Mouse (Mus musculus): ENCODE measurements at regions not wholly inside any gene's neighbourhood (a gene's known extent, or its start where the extent isn't known, plus 50 kb on each side); places are given as distances from the start of the nearest gene placed in this dataset.
"Not testable (repeated sequence)": the region's sequence is repeated elsewhere in the genome, so short reads cannot be mapped to it uniquely, and the experiment has no call there.

DNA sequence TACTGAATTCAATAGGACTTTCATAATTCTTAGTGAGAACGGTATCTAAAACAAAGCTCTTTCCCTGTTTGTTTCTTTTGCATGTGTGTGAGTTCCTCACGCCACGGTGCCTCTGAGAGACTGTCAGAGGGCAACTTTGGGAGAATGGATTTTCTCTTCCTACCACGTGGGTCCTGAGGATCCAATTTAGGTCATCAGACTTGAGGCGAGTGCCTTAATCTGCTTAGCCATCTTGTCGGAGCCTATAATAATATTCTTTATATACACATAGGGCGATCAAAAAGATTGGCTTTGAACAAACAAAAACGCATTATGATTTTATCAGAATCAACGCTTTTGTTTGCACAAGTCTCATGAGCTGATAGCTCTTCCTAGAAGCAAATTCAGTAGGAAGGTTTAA, 119.6 kb downstream of the Enc1 start:
- DNase-seq (ENCODE audit: extremely low read depth, low read depth) = no peak

DNA sequence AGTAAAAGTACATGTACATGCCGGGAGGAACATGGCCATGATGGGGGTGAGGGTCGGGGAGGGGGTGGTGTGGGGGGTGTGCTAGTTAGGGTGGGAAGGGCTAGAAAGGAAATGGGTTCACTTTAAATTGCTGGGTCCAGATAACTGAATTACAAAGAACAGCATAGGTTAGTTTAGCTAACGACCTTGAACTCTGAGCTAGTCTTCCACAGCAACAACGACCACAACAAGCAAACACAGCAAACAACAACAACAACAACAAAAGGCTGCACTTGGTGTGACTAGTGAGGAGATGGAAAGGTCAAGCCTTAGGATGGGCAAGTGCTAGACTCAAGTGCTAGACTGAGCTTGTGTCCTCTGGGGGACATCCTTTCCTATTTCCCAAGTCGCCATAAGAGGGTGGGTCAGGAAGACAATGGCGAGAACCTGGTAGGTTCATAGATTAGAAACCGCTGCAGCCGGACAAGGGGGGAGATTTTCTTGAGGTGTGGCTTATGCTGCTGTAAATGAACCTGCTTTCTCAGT, 117.9 kb downstream of the Enc1 start:
- DNase-seq (ENCODE audit: extremely low read depth, low read depth) = no peak

DNA sequence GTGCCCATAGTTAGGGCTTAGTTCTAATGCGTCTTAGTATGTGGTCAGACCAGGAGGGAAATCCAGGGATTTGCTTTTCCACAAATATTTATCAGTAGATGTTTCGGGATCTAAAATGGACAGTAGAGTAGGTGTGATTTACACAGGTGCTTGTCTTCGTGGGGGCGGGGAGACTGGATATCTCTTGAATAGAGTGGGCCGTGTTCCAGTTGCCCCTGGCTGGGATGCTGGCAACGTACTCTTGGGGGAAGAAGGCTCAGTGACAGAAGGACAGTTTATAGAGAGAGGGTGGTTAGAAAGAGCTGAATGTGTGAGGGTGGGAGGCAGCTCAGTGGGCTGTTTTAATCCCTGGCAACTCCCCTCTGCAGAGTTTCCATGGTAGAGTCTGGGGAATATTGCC, 117.4 kb downstream of the Enc1 start:
- no peak for DNase-seq (ENCODE audit: extremely low read depth, low read depth)

DNA sequence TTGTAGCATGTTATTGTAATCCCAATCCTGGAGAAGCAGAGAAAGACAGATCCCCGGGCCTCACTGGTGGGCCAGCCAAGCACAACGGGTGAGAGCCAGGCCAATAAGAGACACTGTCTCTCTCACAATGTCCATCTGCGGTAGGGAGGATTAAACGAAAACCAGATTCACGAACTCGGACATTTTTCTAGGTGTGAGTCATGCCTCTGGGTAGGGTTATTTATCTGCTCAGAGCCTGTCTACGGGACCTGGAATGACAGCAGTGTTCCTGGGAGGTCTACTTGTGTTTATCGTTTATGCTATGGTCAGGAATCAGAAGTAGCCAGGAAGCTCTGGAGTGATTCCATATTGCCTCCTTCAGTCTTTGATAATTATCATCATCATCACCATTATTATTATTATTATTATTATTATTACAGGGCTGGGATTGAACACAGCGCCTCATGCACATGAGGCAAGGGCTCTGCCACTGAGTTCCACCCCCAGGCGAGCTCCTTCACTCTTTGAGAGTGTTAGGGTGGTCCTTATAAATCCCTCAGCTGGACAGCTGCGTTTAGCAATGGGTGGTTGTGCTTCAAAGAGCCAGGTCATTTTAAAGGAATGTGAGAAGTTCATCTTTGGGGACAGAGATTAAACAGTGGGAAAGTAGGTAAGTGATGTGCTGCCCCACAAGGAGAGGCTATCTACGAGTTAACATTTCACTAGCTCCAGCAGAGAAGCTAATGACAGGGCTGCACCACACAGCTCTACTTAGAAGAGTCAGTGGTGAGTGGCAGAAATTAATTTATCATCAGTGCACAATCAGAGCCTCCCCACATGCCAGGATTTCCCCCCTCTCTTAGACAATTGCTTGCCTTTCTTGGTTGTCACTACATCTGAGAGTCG, 116.3 kb downstream of the Enc1 start:
- DNase-seq (ENCODE audit: extremely low read depth, low read depth) = no peak

DNA sequence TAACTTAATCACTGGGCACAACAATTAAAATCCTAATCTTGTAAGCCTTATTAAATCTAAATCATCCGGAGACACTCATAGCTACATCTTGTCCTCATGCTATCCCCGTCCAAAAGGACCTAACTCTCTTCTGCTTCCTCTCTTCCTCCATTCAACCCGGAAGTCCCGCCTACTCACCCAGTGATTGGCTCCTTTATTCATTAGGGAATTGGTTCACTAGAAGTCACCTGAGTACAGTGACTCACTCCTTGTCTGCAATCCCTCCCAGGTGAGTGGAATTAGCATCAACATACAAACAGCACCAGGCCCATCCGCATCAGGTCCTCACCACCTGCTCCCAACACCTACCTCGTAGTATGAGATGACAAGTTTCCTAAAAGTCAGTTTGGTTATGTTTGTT, 114.5 kb downstream of the Enc1 start:
- DNase-seq (ENCODE audit: extremely low read depth, low read depth) = not testable (repeated sequence)

DNA sequence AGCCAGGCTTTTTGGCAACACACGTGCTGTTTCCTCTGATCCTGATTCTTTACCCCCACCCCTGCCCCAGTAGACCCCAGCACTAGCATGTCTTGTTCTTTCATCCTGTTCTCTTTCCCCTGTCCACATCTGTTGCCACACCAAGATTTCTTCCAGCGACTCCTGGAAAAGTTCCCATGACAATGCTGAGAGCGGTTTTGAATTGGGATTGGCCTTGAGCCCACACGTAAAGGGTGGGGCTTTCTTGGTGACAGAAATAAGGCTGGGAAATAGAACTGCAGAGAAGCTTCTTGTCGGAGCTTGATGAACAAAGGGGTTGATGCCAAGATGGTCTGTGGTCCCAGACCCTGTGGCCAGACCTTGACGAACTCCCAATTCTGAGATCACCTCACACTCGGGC, 106.8 kb downstream of the Enc1 start:
- no peak for DNase-seq (ENCODE audit: extremely low read depth, low read depth)

DNA sequence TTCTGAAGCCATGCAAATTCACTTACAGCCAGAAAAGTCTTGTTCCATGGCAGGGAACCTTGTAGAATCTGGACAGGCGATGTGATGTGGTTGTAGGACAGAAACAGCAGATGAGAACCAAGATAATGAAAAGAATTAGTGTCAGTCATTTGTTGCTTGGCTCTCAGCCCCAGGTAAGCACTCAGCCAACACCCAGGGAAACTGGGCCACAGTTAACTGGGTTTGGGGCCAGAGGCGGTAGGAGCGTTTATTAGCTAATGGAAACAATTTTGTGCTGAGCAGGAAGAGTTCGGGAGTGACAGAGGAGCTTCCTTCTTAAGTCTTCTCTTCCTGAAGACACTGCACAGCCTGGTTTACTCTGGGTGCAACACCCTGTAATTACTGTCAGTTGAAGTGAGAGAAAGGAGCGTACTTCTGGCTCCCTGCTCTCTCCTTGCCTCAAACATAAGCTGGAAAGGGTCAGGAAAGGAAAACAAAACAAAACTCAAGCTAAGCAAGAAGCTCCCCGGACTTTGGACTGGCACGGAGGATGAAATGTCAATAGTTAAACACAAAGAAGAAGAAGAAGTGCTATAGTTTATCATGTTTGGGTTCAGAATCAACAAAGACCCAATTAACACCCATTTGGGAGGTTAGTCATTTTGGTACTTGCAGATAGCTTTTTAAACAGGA, 100.4 kb downstream of the Enc1 start:
- no peak for DNase-seq (ENCODE audit: extremely low read depth, low read depth)

DNA sequence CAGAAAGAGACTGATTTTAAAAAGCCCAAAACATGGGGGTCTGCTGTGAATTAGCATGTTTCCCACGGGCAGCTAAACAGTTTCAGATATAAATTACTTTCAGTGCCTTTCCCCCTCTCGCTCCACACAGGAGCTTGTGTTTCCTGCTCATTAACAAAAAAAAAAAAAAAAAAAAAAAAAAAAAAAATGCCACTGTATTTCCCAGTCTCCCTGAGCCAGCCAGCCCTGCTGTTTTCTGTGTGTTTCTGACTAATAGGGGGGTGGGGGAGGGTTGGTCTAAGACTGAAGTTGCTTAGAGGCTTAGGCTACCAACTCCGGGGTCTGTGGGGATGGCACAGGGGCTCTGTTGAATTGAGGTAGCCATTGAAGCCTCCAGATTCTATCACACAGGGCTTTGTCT, 97.0 kb downstream of the Enc1 start:
- DNase-seq (ENCODE audit: extremely low read depth, low read depth) = no peak

DNA sequence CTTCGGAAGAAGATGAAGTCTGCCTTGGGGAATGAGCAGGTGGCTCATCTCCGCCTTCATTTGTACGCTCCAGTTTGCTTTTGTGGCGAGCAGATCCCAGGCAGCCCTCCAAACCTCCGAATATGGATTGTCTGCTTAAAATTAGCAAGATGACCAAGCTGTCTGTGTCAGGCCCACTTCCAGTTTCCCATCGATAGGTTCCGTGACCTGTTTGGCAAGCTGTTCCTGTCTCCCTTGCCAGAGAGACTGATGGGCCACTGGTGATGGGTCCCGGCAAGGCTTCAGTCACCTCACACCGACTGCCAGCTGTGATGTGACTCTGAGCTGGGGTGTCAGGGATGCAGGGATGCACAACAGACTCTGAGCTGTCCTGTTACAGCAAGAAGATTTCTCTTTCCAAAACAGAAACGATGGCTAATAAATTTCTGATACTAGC, 96.4 kb downstream of the Enc1 start:
- DNase-seq (ENCODE audit: extremely low read depth, low read depth) = no peak

DNA sequence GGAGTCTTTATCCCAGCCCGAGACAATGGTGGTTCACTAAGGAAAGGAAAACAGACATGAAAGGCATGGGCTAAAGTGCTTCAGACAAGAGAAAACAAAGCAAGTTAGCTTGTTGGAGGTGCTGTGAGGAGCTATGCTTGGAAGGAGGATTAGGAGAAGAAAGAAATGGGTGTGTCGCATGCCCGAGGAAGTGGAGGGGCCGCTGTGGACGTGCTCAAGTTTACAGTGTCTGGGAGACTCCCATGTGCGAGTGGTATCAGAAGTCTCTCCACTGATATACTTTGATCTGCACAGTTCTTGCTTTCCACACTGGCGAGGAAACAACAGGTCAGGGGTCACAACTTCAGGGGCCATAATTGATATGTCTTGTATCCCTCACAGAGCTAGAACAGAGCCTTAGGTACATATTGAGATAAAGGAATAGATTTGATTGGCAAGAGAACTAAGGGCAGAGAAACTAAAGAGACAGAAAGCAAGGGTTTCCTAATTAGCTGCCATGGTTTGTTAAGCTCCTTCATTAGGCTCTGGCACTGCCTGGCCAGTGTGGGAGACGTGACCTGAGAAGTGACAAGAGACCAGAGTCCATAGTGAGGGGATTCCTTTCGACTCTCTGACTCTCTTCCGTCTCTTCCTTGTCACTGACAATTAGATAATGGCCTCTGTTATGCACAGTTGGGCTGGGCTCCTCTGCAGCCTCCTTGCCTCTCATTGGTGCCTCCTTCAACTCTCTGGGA, 93.1 kb downstream of the Enc1 start:
- no peak for DNase-seq (ENCODE audit: extremely low read depth, low read depth)

DNA sequence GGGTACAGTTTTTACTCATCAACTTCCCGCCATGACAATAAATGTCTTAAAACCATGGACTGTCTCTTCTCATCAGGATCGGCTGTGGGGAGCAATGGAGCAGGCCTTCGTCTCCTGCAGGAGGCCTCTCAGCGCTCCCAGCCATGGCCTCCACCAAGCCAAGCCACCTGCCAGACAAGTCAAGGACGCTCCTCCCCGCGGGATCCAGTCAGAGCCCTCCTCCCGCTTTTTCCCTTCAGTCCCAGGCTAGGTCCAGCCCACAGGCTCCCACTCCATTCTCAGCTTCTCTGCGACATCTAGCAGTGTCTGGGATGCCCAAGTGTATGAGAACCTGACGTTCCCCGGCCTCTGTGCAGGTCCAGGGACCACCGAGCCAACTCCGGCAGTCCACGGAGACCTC, 90.2 kb downstream of the Enc1 start:
- no peak for DNase-seq (ENCODE audit: extremely low read depth, low read depth)

DNA sequence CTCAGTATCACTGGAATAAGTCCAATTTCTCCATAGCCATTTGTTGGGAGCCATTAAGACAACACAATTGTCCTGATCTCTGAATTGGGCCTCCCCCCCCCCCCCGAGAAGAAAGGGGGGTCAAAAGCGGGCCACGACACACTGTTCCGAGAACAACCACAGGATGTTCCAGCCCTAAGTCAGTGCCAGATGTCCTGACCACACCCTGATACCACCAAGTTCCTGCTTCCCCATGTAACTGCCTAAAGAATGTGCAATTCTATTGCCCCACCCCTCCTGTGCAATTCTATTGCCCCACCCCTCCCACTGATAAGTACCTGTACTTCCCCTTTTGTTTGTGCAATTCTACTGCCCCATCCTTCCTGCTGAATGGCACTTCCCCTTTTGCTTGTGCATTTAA, 80.4 kb downstream of the Enc1 start:
- DNase-seq (ENCODE audit: extremely low read depth, low read depth) = not testable (repeated sequence)

DNA sequence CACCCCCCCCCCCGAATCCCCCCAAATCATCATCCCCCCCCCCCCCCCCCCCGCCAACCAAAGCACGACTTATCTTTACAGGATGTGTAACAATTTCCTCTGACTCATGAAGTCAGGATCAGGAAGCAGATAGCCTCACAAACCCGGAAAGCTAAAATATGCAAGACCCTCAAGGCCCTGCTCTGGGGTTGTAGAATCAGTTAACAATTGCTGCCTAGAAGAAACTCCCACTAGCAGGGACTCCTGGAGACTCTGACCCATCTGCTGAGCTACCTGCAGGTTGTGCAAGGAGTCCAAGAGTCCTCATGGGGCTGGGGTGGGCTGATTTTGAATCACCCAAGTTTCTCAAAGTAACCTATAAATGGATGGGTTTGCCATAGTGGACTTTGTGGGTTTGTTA, 79.9 kb downstream of the Enc1 start:
- no peak for DNase-seq (ENCODE audit: extremely low read depth, low read depth)

DNA sequence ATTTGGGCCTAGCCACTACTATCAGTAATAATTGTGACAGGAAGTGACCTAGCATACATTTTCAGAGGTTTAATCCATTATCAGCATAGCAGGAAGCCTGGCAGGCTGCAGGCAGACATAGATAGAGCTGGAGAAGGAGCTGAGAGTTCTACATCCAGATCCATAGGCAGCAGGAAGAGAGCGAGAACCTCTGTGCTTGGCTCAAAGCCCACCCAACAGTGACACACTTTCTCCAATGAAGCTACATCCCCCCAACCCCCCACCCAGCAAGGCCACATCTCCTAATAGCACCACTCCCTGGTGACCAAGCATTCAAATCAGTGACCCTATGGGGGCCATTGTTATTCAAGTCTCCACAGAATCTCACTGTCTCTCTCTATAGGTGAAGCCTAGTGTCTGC, 79.4 kb downstream of the Enc1 start:
- no peak for DNase-seq (ENCODE audit: extremely low read depth, low read depth)

DNA sequence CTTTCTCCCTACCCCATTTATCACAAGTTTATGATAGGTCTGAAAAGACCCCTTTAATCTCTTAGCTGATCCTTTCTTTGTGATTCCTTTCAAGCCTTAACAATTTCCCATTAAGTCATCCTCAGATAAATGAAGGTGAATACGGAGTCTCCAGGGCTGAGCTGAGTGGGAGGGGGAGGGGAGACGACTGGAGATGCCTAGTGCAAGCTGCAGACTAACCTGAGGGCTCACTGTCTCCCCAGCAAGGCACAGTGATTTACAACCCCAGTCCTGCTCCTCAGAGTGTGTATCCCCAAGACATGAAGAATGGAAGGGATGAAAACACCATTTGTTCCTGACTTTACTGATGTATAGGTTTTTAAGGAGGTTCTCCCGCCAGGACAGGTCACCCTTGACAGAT, 76.7 kb downstream of the Enc1 start:
- no peak for DNase-seq (ENCODE audit: extremely low read depth, low read depth)

DNA sequence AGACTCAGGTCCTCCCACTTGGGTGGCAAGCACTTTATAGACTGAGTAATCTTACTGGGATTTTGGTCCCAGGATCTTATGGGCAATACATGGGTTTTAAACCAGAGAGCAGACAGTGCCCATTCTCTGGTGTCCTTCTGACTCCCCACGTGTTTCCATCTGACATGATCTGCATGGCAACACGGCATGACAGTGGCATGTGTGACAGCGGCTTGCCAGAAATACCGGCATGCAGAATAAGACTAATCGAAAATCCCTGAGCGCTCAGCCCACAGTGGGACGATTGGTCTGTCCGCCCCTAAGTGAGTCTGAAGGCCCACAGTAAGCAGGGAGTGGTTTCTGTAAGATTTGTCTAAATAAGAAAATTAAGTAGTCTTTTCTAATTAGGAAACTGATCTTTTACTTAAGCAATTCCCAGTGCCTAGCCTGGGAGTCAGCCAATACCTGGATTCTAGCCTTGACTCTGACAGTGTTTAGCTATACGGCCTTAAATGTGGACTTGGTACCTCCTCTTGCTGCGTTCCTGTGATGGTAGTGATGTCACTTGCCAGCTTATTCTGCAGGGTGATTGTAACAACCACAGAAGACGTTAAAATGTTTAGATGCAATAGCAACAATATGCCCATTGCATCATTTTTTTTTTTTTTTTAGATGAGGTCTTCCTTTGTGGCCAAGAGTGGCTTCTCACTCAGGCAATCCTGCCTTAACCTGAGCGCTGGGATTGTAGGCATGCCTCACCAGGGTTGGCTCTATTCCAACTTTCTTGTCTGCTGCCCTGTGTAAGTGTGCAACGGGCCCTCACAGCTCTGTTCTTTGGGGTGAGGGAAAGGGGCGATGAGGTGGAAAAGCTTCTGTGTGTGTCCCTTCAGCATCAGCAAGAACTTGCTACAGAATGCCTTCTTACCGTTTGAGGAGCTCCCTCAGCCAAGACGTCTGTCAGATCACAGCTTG, 71.8 kb downstream of the Enc1 start:
- DNase-seq (ENCODE audit: extremely low read depth, low read depth) = no peak

DNA sequence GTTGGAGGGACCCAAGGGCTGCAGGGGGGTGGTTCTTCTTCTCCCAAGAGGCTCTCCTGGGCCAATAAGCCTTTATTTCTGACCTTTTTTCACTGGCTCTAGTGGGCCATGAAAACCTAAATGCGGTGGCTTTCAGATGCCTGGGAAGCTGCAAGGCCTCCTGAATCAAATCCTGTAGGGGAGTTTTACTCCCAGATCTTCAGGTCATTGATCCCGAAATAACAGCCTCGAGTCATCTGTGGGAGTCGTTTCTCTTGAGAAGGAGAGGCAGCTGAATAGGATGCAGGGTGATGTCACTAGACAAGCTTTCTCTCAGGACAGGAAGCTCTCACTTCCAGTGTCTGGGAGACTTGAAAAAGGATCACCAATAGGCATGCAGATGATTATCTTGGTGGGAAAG, 70.4 kb downstream of the Enc1 start:
- no peak for DNase-seq (ENCODE audit: extremely low read depth, low read depth)

DNA sequence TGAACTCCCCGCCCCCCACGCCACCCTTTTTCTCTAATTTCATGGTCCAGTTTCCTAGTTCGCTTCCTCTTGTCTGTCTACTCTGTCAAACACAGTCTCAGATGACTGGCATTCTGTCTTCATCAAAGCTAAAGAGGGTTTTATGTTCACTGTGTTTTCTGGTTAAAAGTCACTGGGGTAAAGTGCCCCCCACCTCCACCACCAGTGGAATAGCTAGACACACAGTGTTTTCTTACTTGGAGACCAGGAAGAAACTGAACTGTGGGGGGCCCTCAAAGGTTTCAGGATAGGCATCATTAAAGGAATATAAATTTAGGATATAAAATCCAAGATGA, 69.9 kb downstream of the Enc1 start:
- no peak for DNase-seq (ENCODE audit: extremely low read depth, low read depth)

DNA sequence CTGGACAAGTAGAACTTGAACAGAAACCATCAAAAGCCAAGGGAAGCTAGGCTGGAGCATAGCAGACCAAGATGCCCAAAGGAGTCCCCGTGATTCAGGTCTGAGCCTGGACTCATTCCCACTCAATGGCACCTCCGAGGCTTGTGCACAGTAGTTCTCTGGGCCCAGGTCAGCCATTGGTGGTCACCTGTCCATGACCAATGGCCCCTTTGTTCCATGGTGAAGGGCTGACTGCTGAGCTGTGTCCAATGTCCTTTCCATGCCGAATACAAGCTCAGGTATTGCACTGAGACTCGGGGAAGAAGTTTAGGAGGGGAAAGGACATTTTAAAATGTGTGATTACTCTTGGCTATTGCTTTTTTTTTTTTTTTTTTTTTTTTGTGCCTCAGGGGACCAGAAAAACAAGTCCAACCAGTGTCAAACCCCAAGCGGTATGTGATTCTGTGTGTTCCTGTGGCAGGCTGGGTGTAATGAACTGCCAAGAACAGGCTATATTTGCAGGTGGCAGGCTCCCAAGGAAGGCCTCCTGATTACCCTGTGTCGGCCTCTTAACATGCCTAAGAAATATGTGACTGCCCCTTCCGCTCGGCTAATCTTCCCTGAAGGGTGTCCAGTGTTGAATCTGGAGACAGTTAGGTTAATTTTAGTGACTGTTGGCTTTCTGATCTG, 69.4 kb downstream of the Enc1 start:
- DNase-seq (ENCODE audit: extremely low read depth, low read depth) = no peak

DNA sequence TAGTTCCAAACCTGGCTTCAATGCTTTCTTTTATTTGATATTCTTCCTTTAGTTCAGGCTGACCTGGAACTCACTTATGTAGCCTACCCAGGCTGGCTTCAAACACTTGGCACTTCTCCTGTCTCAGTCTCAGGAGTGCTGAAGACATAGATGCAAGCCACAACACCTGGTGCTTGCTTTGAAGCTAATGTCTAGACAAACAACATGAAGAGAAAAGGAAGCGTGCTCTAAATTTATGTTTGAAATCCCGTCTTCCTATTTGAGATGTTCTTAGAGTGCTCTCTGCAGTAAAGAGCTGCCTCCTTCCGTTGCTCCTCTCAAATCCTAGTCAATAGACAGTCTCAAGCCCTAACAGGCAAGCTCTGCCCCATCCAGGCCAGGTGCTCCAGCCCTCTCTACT, 68.5 kb downstream of the Enc1 start:
- no peak for DNase-seq (ENCODE audit: extremely low read depth, low read depth)

DNA sequence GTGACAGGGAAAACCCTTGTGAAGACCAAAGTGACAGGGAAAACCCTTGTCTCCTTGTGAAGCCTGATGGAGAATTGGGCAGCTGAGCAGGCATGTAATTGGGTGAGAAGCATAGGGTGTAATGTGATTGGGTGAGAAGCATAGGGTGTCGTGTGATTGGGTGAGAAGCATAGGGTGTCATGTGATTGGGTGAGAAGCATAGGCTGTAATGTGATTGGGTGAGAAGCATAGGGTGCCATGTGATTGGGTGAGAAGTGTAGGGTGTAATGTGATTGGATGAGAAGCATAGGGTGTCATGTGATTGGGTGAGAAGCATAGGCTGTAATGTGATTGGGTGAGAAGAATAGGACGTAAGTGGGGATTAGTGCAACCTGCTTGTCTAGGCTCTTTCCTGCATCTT, 67.5 kb downstream of the Enc1 start:
- DNase-seq (ENCODE audit: extremely low read depth, low read depth) = no peak
